Mouse (Mus musculus) kidney, adult 2 months (tissue): ENCODE data around the gene Zfpm1.

Experiments
- CTCF ChIP-seq: fragments of 200-500 bp; conservative IDR thresholded peaks from 2 replicates; pipeline ENCODE4 v1.5.1; 2011; ENCODE audit warnings: low read depth, mild to moderate bottlenecking, control low read depth, low read length, moderate library complexity, mixed read lengths; ENCODE audit not compliant: insufficient read depth, insufficient read length
- POLR2A ChIP-seq: fragments of 200-500 bp; IDR thresholded peaks from one replicate; pipeline ENCODE4 v1.6.1; 2011; ENCODE audit warnings: low read depth, low read length, control low read depth

DNA sequence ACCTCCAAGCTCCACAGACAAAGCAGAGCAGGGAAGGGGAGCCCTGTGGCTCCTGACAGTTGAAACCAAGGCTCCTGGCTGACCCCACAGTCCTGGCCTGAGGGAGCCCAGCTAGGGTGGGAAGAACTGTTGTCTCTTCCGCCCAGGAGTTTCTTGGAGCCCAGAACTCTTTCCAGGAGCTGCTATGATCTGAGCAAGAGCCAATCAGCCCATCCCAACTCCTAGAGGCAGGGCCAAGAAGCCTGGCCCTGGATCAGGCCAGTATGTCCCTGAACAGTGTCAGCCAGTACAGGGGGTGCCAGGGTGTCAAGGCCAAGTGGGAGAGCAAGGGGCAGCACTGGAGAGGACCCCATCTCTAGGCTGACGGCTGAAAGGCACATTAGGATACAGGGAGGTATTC is 30.6 kb downstream of the Zfpm1 start:
- no peak for TF ChIP-seq CTCF
- TF ChIP-seq POLR2A = no peak
